Mouse (Mus musculus) spleen, postnatal 14 days (tissue): Measurements from ENCODE around the gene Retreg1.

ENCODE experiments used
- DNase-seq, 2 experiments: peaks; one replicate each; pipeline ENCODE4 v3.0.0; 2021 to 2022; ENCODE audit warnings: low spot score in 2 of 2

Retreg1 gene

GRCm38 (mm10) chr15:25843086-25843991 lies at the start of gene Retreg1:
TSS of gene Retreg1 (plus strand) at chr15:25843180.
- peak; percentile 69 to 73 for DNase-seq

GRCm38 (mm10) chr15:25794123-25794522 lies 48.9 kb upstream of the Retreg1 start:
- DNase-seq, result no peak

- no peak for DNase-seq
These were observed 47.5 kb upstream of the Retreg1 start for GRCm38 (mm10) chr15:25795496-25795895.

GRCm38 (mm10) chr15:25796353-25796752 lies 46.6 kb upstream of the Retreg1 start:
- no peak for DNase-seq

- DNase-seq, result no peak
These were observed 45.8 kb upstream of the Retreg1 start for GRCm38 (mm10) chr15:25797179-25797578.

GRCm38 (mm10) chr15:25797888-25798287 lies 45.1 kb upstream of the Retreg1 start:
- no peak for DNase-seq

GRCm38 (mm10) chr15:25801726-25802125 lies 41.3 kb upstream of the Retreg1 start:
- no peak for DNase-seq

GRCm38 (mm10) chr15:25802194-25802593 lies 40.8 kb upstream of the Retreg1 start:
- DNase-seq, result no peak

GRCm38 (mm10) chr15:25803111-25803510 lies 39.9 kb upstream of the Retreg1 start:
- no peak for DNase-seq

- DNase-seq, result peak in 1 of 2 experiments; percentile 59
These were observed 37.5 kb upstream of the Retreg1 start for GRCm38 (mm10) chr15:25805336-25806110.

- no peak for DNase-seq
These were observed 36.6 kb upstream of the Retreg1 start for GRCm38 (mm10) chr15:25806363-25806762.

- DNase-seq, result no peak
These were observed 36.1 kb upstream of the Retreg1 start for GRCm38 (mm10) chr15:25806878-25807277.

- no peak for DNase-seq
These were observed 34.1 kb upstream of the Retreg1 start for GRCm38 (mm10) chr15:25808677-25809460.

- no peak for DNase-seq
These were observed 33.3 kb upstream of the Retreg1 start for GRCm38 (mm10) chr15:25809669-25810068.

- peak in 1 of 2 experiments; percentile 43 for DNase-seq
These were observed 31.1 kb upstream of the Retreg1 start for GRCm38 (mm10) chr15:25811834-25812250.

GRCm38 (mm10) chr15:25812479-25812878 lies 30.5 kb upstream of the Retreg1 start:
- peak in 1 of 2 experiments; percentile 19 for DNase-seq

GRCm38 (mm10) chr15:25814535-25814934 lies 28.4 kb upstream of the Retreg1 start:
- DNase-seq, result no peak

GRCm38 (mm10) chr15:25817191-25817590 lies 25.8 kb upstream of the Retreg1 start:
- no peak for DNase-seq

- no peak for DNase-seq
These were observed 21.0 kb upstream of the Retreg1 start for GRCm38 (mm10) chr15:25821981-25822380.

- DNase-seq, result no peak
These were observed 20.3 kb upstream of the Retreg1 start for GRCm38 (mm10) chr15:25822656-25823055.

GRCm38 (mm10) chr15:25826531-25826961 lies 16.4 kb upstream of the Retreg1 start:
- no peak for DNase-seq

- peak in 1 of 2 experiments; percentile 19 for DNase-seq
These were observed 14.5 kb upstream of the Retreg1 start for GRCm38 (mm10) chr15:25828464-25828863.
